Mouse (Mus musculus) spleen, adult 2 months (tissue): ENCODE results near the gene Esrrb.

Source experiments
- CTCF ChIP-seq: fragments of 200-500 bp; IDR thresholded peaks from 2 replicates; pipeline ENCODE4 v1.5.1; 2011; ENCODE audit warnings: mild to moderate bottlenecking, inconsistent platforms; ENCODE audit not compliant: insufficient read depth, insufficient read length, insufficient replicate concordance; ENCODE audit errors: extremely low read depth
- POLR2A ChIP-seq: fragments of 200-500 bp; IDR thresholded peaks from 2 replicates; pipeline ENCODE4 v1.6.1; 2011; ENCODE audit warnings: low read depth, low read length, inconsistent platforms

DNA sequence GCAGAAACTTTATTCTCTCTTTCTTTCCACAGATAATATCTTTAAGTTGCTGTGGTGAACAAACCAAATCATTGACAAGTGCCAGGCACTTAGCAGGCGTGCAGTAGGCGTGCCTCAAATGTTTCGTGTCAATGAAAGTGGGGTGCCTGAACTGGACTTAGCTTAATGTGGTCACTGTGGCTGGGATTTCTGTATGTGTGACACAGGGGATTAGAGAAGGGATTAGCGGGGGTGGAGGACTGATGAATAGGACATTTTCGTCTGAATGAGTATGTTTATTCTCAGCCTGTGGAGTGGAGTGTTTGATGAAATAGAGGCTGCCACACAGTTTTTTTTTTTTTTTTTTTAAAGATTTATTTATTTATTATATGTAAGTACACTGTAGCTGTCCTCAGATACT, 70.8 kb downstream of the Esrrb start:
- TF ChIP-seq CTCF (no peak), POLR2A (no peak)
